Mouse (Mus musculus): ENCODE results near the gene Ankrd35.
"Not testable (repeated sequence)": the region's sequence is repeated elsewhere in the genome, so short reads cannot be mapped to it uniquely, and the experiment has no call there.

Ankrd35 gene

GRCm38 (mm10) chr3:96669727-96670468 lies at the start of gene Ankrd35:
TSS of gene Ankrd35 (plus strand) at chr3:96670131.
- peak; percentile 79 to 84 for DNase-seq

GRCm38 (mm10) chr3:96623201-96623600 lies 46.7 kb upstream of the Ankrd35 start:
- no peak for DNase-seq

- DNase-seq = peak; percentile 96 to 97
Measured at GRCm38 (mm10) chr3:96629729-96630600, 40.0 kb upstream of the Ankrd35 start, which contains the start of gene Rbm8a. TSS of gene Rbm8a (plus strand) at chr3:96629933.

GRCm38 (mm10) chr3:96632058-96632457 lies 37.9 kb upstream of the Ankrd35 start:
- DNase-seq = no peak

- DNase-seq = no peak
Measured at GRCm38 (mm10) chr3:96634015-96634414, 35.9 kb upstream of the Ankrd35 start.

- DNase-seq = peak; percentile 89 to 90
Measured at GRCm38 (mm10) chr3:96634928-96635879, 34.7 kb upstream of the Ankrd35 start, which contains the start of the genes Pex11b and Gm42957. TSS of gene Pex11b (plus strand) at chr3:96635376. TSS of gene Gm42957 (plus strand) at chr3:96635474.

GRCm38 (mm10) chr3:96635906-96636305 lies 34.0 kb upstream of the Ankrd35 start:
- DNase-seq = no peak

GRCm38 (mm10) chr3:96636448-96636847 lies 33.5 kb upstream of the Ankrd35 start:
- peak in 1 of 2 experiments; percentile 10 for DNase-seq

GRCm38 (mm10) chr3:96639219-96639618 lies 30.7 kb upstream of the Ankrd35 start:
- peak; percentile 66 to 72 for DNase-seq

GRCm38 (mm10) chr3:96645018-96645649 lies 24.8 kb upstream of the Ankrd35 start, which contains the start of gene Itga10:
TSS of gene Itga10 (plus strand) at chr3:96645584.
- DNase-seq = peak; percentile 39 to 47

GRCm38 (mm10) chr3:96647365-96647764 lies 22.6 kb upstream of the Ankrd35 start:
- DNase-seq = no peak

- no peak for DNase-seq
Measured at GRCm38 (mm10) chr3:96660901-96661300, 9.0 kb upstream of the Ankrd35 start.

- DNase-seq = peak; percentile 13 to 37
Measured at GRCm38 (mm10) chr3:96662731-96663316, 7.1 kb upstream of the Ankrd35 start.

- peak; percentile 88 to 92 for DNase-seq
Measured at GRCm38 (mm10) chr3:96663432-96664239, 6.3 kb upstream of the Ankrd35 start.

GRCm38 (mm10) chr3:96665732-96666363 lies 4.1 kb upstream of the Ankrd35 start:
- DNase-seq = not testable (repeated sequence)

- DNase-seq = no peak
Measured at GRCm38 (mm10) chr3:96666916-96667315, 3.0 kb upstream of the Ankrd35 start.

GRCm38 (mm10) chr3:96667316-96667715 lies 2.6 kb upstream of the Ankrd35 start:
- no peak for DNase-seq

- no peak for DNase-seq
Measured at GRCm38 (mm10) chr3:96668424-96669067, 1.4 kb upstream of the Ankrd35 start.

GRCm38 (mm10) chr3:96671519-96671918 lies 1.6 kb downstream of the Ankrd35 start:
- no peak for DNase-seq

Data from cerebellum, adult 18-20 months (tissue).